Mouse (Mus musculus): ENCODE results near the gene Tsacc. TPM values are rescaled to one million over a fixed set of nuclear protein-coding genes. Genes with fewer than 3 reads are reported as not detected.

The Tsacc gene
- polyA plus RNA-seq, 1 experiment: 19.8 TPM

DNA sequence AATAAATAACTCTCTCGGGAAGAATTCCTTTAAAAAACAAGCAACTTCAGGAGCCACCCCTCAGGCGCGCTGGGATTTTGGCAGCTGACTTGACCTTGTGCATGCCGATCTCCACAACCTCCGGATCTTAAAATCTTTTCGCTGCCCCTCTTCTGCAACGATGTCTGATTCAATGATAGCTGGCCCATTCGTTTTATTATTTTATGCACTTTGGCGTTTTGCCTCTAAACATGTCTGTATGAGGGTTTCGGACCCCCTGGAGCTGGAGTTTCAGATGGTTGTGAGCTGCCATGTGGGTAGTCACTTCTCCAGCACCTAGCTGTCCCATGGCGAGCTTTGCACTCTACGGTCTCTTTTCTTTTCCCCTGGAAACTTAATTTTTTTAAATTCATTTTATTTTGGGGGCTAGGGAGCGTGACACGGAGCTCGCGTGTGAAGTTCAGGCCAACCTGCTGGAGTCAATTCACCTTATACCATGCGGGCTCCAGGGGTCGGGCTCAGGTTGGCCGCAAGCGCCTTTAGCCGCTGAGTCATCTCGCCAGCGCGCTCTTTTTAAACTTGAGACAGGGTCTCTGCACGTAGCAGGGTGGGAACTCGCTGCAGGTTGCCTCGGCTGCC, 38.7 kb upstream of the Tsacc start:
- Histone ChIP-seq H3K9me3 (replicated peaks; ENCODE audit: control insufficient read depth, insufficient read depth, low read length, poor library complexity, severe bottlenecking) (no peaks in the 10 kb centered on the region), H3K9ac (ENCODE audit: low read depth, poor library complexity, severe bottlenecking) (peak overlapping the region; percentile 87), H3K4me3 (ENCODE audit: low read depth, low read length) (peak overlapping the region; percentile 92), H3K4me1 (ENCODE audit: control insufficient read depth, insufficient read depth, low read length) (no peaks in the 10 kb centered on the region), H3K27ac (ENCODE audit: insufficient read depth, low read length) (peak overlapping the region; percentile 83), H3K27me3 (ENCODE audit: control insufficient read depth, insufficient read depth, low read length, poor library complexity, severe bottlenecking) (no peaks in the 10 kb centered on the region), H3K36me3 (ENCODE audit: control insufficient read depth, insufficient read depth, low read length, poor library complexity, severe bottlenecking) (no peaks in the 10 kb centered on the region; the same call in 1 of the 2 replicates)
- TF ChIP-seq CTCF (IDR thresholded peaks at IDR 0.05; ENCODE audit: low read depth, low read length) (no peak), EP300 (IDR thresholded peaks at IDR 0.05; ENCODE audit: insufficient read depth, low read depth, low read length) (no peak), POLR2A (IDR thresholded peaks at IDR 0.05; ENCODE audit: insufficient read depth, low read length) (no peak)

GRCm38 (mm10) chr3:88334902-88335435, 38.2 kb upstream of the Tsacc start:
- Histone ChIP-seq H3K36me3 (ENCODE audit: control insufficient read depth, insufficient read depth, low read length, poor library complexity, severe bottlenecking) (no peaks in the 10 kb centered on the region), H3K4me1 (ENCODE audit: control insufficient read depth, insufficient read depth, low read length) (no peaks in the 10 kb centered on the region), H3K9me3 (replicated peaks; ENCODE audit: control insufficient read depth, insufficient read depth, low read length, poor library complexity, severe bottlenecking) (no peaks in the 10 kb centered on the region), H3K27ac (ENCODE audit: insufficient read depth, low read length) (peak overlapping the region; percentile 83), H3K27me3 (ENCODE audit: control insufficient read depth, insufficient read depth, low read length, poor library complexity, severe bottlenecking) (no peaks in the 10 kb centered on the region), H3K9ac (ENCODE audit: low read depth, poor library complexity, severe bottlenecking) (peak overlapping the region; percentile 87), H3K4me3 (ENCODE audit: low read depth, low read length) (peak overlapping the region; percentile 92)
- TF ChIP-seq CTCF (IDR thresholded peaks at IDR 0.05; ENCODE audit: low read depth, low read length) (no peak), POLR2A (IDR thresholded peaks at IDR 0.05; ENCODE audit: insufficient read depth, low read length) (no peak), EP300 (IDR thresholded peaks at IDR 0.05; ENCODE audit: insufficient read depth, low read depth, low read length) (no peak)

- no peaks in the 10 kb centered on the region for H3K27me3 ChIP-seq (ENCODE audit: control insufficient read depth, insufficient read depth, low read length, poor library complexity, severe bottlenecking)
- peak overlapping the region; percentile 83 for H3K27ac ChIP-seq (ENCODE audit: insufficient read depth, low read length)
- H3K9ac ChIP-seq (ENCODE audit: low read depth, poor library complexity, severe bottlenecking): peak overlapping the region; percentile 87
- TF ChIP-seq EP300 (IDR thresholded peaks at IDR 0.05; ENCODE audit: insufficient read depth, low read depth, low read length) (peak; percentile 45; the same call in 1 of the 2 replicates), CTCF (IDR thresholded peaks at IDR 0.05; ENCODE audit: low read depth, low read length) (no peak)
- H3K9me3 ChIP-seq (replicated peaks; ENCODE audit: control insufficient read depth, insufficient read depth, low read length, poor library complexity, severe bottlenecking): no peaks in the 10 kb centered on the region
- peak overlapping the region; percentile 41 for H3K4me3 ChIP-seq (ENCODE audit: low read depth, low read length)
- no peaks in the 10 kb centered on the region for H3K36me3 ChIP-seq (ENCODE audit: control insufficient read depth, insufficient read depth, low read length, poor library complexity, severe bottlenecking)
- no peaks in the 10 kb centered on the region for H3K4me1 ChIP-seq (ENCODE audit: control insufficient read depth, insufficient read depth, low read length)
These were observed 37.3 kb upstream of the Tsacc start for GRCm38 (mm10) chr3:88334029-88334658.

DNA sequence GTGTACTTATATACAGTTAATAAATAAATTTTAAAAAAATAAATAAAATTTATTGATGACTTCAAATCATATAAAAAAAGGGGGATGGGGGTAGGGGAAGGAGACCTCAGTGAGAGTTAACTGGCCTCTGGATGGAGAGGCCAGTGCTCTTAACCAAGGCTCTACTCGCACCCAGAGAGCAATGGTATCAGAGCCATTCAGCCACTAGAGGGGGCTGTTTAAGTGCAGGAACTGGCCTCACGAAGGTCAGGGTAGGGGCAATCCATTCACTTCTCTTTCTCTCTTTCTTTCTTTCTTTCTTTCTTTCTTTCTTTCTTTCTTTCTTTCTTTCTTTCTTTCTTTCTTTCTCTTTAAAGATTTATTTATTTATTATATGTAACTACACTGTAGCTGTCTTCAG, 34.5 kb upstream of the Tsacc start:
- TF ChIP-seq CTCF (IDR thresholded peaks at IDR 0.05; ENCODE audit: low read depth, low read length) (peak; percentile 87), EP300 (IDR thresholded peaks at IDR 0.05; ENCODE audit: insufficient read depth, low read depth, low read length) (no peak), POLR2A (IDR thresholded peaks at IDR 0.05; ENCODE audit: insufficient read depth, low read length) (no peak)
- H3K27me3 ChIP-seq (ENCODE audit: control insufficient read depth, insufficient read depth, low read length, poor library complexity, severe bottlenecking): no peaks in the 10 kb centered on the region
- no peaks in the 10 kb centered on the region for H3K4me1 ChIP-seq (ENCODE audit: control insufficient read depth, insufficient read depth, low read length)
- no peaks in the 10 kb centered on the region for H3K36me3 ChIP-seq (ENCODE audit: control insufficient read depth, insufficient read depth, low read length, poor library complexity, severe bottlenecking)
- no peak overlapping the region for H3K9ac ChIP-seq (ENCODE audit: low read depth, poor library complexity, severe bottlenecking)
- no peak overlapping the region for H3K4me3 ChIP-seq (ENCODE audit: low read depth, low read length)
- H3K9me3 ChIP-seq (replicated peaks; ENCODE audit: control insufficient read depth, insufficient read depth, low read length, poor library complexity, severe bottlenecking): no peaks in the 10 kb centered on the region
- no peak overlapping the region for H3K27ac ChIP-seq (ENCODE audit: insufficient read depth, low read length)

DNA sequence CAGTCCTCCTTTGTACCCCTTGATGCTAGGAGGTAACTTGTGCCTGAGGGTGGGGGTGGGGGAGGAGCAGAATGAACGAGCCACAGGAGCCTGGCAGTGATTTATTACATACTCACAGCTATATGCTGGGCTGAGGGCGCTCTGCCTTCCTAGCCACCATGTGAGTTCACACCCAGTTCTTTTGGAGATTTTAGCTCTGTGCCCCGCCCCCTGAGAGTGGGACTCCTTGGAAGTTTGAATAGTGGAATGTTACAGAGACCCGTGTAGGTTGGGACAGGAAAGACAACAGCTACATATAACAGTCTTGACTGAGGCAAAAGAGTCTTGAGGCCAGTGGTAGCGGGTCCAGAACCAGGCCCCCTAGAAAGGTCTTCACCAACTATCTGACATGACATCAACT, 32.2 kb upstream of the Tsacc start:
- no peaks in the 10 kb centered on the region for H3K4me1 ChIP-seq (ENCODE audit: control insufficient read depth, insufficient read depth, low read length)
- H3K4me3 ChIP-seq (ENCODE audit: low read depth, low read length): no peak overlapping the region
- no peaks in the 10 kb centered on the region for H3K36me3 ChIP-seq (ENCODE audit: control insufficient read depth, insufficient read depth, low read length, poor library complexity, severe bottlenecking)
- H3K27ac ChIP-seq (ENCODE audit: insufficient read depth, low read length): no peak overlapping the region
- H3K9ac ChIP-seq (ENCODE audit: low read depth, poor library complexity, severe bottlenecking): no peak overlapping the region
- H3K27me3 ChIP-seq (ENCODE audit: control insufficient read depth, insufficient read depth, low read length, poor library complexity, severe bottlenecking): no peaks in the 10 kb centered on the region
- no peaks in the 10 kb centered on the region for H3K9me3 ChIP-seq (replicated peaks; ENCODE audit: control insufficient read depth, insufficient read depth, low read length, poor library complexity, severe bottlenecking)
- no peak for TF ChIP-seq CTCF (IDR thresholded peaks at IDR 0.05; ENCODE audit: low read depth, low read length)

DNA sequence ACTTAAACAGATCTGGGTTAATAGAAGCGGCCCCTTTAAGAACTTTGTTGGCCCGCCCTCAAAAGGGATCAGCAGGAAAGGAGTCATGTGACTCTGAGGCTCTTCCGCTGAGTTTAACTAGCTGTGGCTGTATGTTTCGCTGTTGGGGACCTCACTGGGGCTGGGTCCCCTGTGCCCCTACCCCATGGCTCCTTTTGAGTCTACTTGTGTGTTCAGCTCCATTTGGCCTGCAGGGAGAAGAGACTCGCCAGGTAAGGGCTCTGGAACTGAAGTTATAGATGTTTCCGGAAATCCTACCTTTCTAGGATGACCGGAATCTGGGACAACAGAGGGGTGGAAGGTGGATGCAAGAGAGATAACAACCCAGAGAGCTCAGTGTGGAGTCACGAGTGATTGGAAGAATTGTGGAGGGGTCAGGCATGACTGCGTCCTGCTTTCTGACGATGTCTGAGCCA, 28.2 kb upstream of the Tsacc start, which contains the start of gene Glmp:
Gene Glmp, plus strand, starts transcription at position 73 of the 455 bp plus-strand sequence.
- Histone ChIP-seq H3K9ac (ENCODE audit: low read depth, poor library complexity, severe bottlenecking) (peak within 1 kb of the TSS; percentile 37), H3K27ac (ENCODE audit: insufficient read depth, low read length) (no peak within 1 kb of the TSS), H3K36me3 (ENCODE audit: control insufficient read depth, insufficient read depth, low read length, poor library complexity, severe bottlenecking) (peaks cover 25% of the 10 kb centered on the region), H3K4me1 (ENCODE audit: control insufficient read depth, insufficient read depth, low read length) (no peaks in the 10 kb centered on the region), H3K4me3 (ENCODE audit: low read depth, low read length) (peak within 1 kb of the TSS; percentile 92), H3K27me3 (ENCODE audit: control insufficient read depth, insufficient read depth, low read length, poor library complexity, severe bottlenecking) (no peaks in the 10 kb centered on the region), H3K9me3 (replicated peaks; ENCODE audit: control insufficient read depth, insufficient read depth, low read length, poor library complexity, severe bottlenecking) (no peaks in the 10 kb centered on the region)
- TF ChIP-seq CTCF (IDR thresholded peaks at IDR 0.05; ENCODE audit: low read depth, low read length) (no peak), POLR2A (IDR thresholded peaks at IDR 0.05; ENCODE audit: insufficient read depth, low read length) (no peak), EP300 (IDR thresholded peaks at IDR 0.05; ENCODE audit: insufficient read depth, low read depth, low read length) (no peak)

All from ES-Bruce4 (cell line).